Mouse (Mus musculus) spleen, adult 2 months (tissue): ENCODE measurements around the gene Ddx10. TPM values are rescaled to one million over a fixed set of nuclear protein-coding genes. Genes with fewer than 3 reads are reported as not detected.

ENCODE experiments used
- DNase-seq, 2 experiments: peaks; one replicate each; pipeline versions ENCODE4 v3.0.0 to v3.0.0-alpha.2; 2012 to 2021; ENCODE audit warnings: low spot score in 2 of 2, low read depth in 1 of 2
- H3K27ac ChIP-seq: fragments of 200-500 bp; 2 replicates; pipeline ENCODE4 v1.5.1; 2012; ENCODE audit warnings: low read length, inconsistent platforms; ENCODE audit not compliant: insufficient read depth
- H3K27me3 ChIP-seq: fragments of 200-500 bp; 2 replicates; pipeline ENCODE4 v1.6.1; 2012; ENCODE audit warnings: mild to moderate bottlenecking, moderate library complexity, low read length, inconsistent platforms; ENCODE audit not compliant: control insufficient read depth, insufficient read depth
- H3K36me3 ChIP-seq: fragments of 200-500 bp; 2 replicates; pipeline ENCODE4 v1.6.1; 2012; ENCODE audit warnings: mild to moderate bottlenecking, low read length, inconsistent platforms; ENCODE audit not compliant: control insufficient read depth, insufficient read depth
- H3K4me1 ChIP-seq: fragments of 200-500 bp; 2 replicates; pipeline ENCODE4 v1.6.1; 2011; ENCODE audit warnings: inconsistent platforms; ENCODE audit not compliant: control insufficient read depth, insufficient read depth, insufficient read length
- H3K4me3 ChIP-seq: fragments of 200-500 bp; 2 replicates; pipeline ENCODE4 v1.5.1; 2011; ENCODE audit warnings: mild to moderate bottlenecking, inconsistent platforms; ENCODE audit not compliant: insufficient read depth, insufficient read length; ENCODE audit errors: extremely low read depth
- CTCF ChIP-seq: fragments of 200-500 bp; IDR thresholded peaks from 2 replicates; pipeline ENCODE4 v1.5.1; 2011; ENCODE audit warnings: mild to moderate bottlenecking, inconsistent platforms; ENCODE audit not compliant: insufficient read depth, insufficient read length, insufficient replicate concordance; ENCODE audit errors: extremely low read depth
- POLR2A ChIP-seq: fragments of 200-500 bp; IDR thresholded peaks from 2 replicates; pipeline ENCODE4 v1.6.1; 2011; ENCODE audit warnings: low read depth, low read length, inconsistent platforms
- WGBS: fragments of 180-500 bp; shearing (Covaris S2); methylation state at CpG from one replicate; pipeline ENCODE4 v1.1.7; 2018; 5-methylcytosine and 5-hydroxymethylcytosine counted together
- polyA plus RNA-seq: library from polyadenylated mRNA; depleted of rRNA; stranded (reverse); fragments of >200 nt; gene quantifications from 2 replicates; pipeline ENCODE4 v1.2.3, GENCODE M21; 2012; rRNA removed

Gene Ddx10
- polyA plus RNA-seq = 1.0 and 1.4 TPM in 2 replicates

GRCm38 (mm10) chr9:53247953-53248397 is at the start of gene Ddx10:
Gene Ddx10 (minus strand): TSS chr9:53248053.
- DNase-seq = peak; percentile 97 to 98
- Histone ChIP-seq H3K4me1 (peaks cover 2% of the 10 kb centered on the region; the same call in 1 of the 2 replicates), H3K27me3 (no peaks in the 10 kb centered on the region), H3K4me3 (peak within 1 kb of the TSS; percentile 78), H3K36me3 (no peaks in the 10 kb centered on the region), H3K27ac (peak within 1 kb of the TSS; percentile 38; the same call in 1 of the 2 replicates)
- no peak for TF ChIP-seq CTCF
- peak; percentile 38 for TF ChIP-seq POLR2A
- WGBS = under 1% methylated on average over 35 of the region's 35 CpGs

DNA sequence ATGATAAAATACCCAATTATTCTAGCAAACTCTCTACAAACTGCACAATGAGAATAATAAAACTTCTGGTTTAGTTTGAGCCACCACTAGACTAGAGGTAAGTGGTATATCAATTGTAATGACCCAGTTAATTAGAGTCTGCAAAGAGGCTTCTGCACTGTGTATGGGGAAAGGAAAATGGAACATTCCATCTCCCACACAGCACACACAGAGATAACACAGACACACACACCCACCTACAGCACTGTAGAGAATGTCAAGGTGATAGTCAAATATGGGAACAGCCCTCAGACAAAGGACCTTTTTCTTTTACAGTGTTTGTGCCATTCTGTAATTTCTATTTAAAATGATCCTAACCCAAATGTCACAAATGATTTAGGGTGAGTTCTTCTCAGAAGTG is 45.0 kb upstream of the Ddx10 start:
- H3K4me3 ChIP-seq = no peak overlapping the region
- H3K27me3 ChIP-seq = no peaks in the 10 kb centered on the region
- no peak for TF ChIP-seq POLR2A
- TF ChIP-seq CTCF = no peak
- H3K27ac ChIP-seq = no peak overlapping the region
- H3K4me1 ChIP-seq = no peaks in the 10 kb centered on the region
- no peak for DNase-seq
- no peaks in the 10 kb centered on the region for H3K36me3 ChIP-seq

- Histone ChIP-seq H3K4me1 (no peaks in the 10 kb centered on the region), H3K4me3 (no peak overlapping the region), H3K27ac (no peak overlapping the region), H3K36me3 (no peaks in the 10 kb centered on the region), H3K27me3 (no peaks in the 10 kb centered on the region)
- no peak for DNase-seq
- WGBS = 85% methylated on average over 3 of the region's 3 CpGs
- TF ChIP-seq CTCF (no peak), POLR2A (no peak)
These were observed 42.2 kb upstream of the Ddx10 start for GRCm38 (mm10) chr9:53290006-53290405.

- no peaks in the 10 kb centered on the region for H3K27me3 ChIP-seq
- no peak overlapping the region for H3K27ac ChIP-seq
- no peak overlapping the region for H3K4me3 ChIP-seq
- no peak for TF ChIP-seq CTCF
- TF ChIP-seq POLR2A = no peak
- H3K36me3 ChIP-seq = no peaks in the 10 kb centered on the region
- no peaks in the 10 kb centered on the region for H3K4me1 ChIP-seq
- no peak for DNase-seq
- 87% methylated on average over 6 of the region's 6 CpGs for WGBS
These were observed 38.9 kb upstream of the Ddx10 start for GRCm38 (mm10) chr9:53286793-53287192.

- no peak overlapping the region for H3K27ac ChIP-seq
- DNase-seq = no peak
- 93% methylated on average over 2 of the region's 2 CpGs for WGBS
These were observed 31.1 kb upstream of the Ddx10 start for GRCm38 (mm10) chr9:53278997-53279396.

DNA sequence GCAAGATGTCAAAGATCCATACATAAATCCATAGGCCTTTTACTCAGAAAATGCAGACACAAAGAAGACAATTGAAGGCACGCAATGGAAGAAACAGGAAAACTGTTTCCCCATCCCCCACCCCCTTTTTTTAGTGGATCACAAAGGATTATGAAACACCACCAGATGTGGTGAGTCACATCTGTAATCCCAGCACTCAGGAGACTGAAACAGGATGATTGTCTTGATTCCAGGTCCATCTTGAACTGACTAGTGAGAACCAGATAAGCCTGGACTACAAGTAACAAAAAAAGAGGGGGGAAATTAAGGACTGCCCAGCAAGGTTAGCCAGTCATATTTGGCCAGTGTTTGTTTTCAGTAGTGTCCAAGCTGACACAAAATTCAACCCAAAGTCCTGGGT is 28.5 kb upstream of the Ddx10 start:
- no peaks in the 10 kb centered on the region for H3K36me3 ChIP-seq
- DNase-seq = no peak
- no peaks in the 10 kb centered on the region for H3K27me3 ChIP-seq
- no peak overlapping the region for H3K27ac ChIP-seq
- 88% methylated on average over 1 of the region's 1 CpGs for WGBS
- no peaks in the 10 kb centered on the region for H3K4me1 ChIP-seq
- no peak overlapping the region for H3K4me3 ChIP-seq
- TF ChIP-seq CTCF (no peak), POLR2A (no peak)

More at GRCm38 (mm10) chr9:53278997-53279396, 31.1 kb upstream of the Ddx10 start:
- Histone ChIP-seq H3K4me1 (no peaks in the 10 kb centered on the region), H3K27me3 (no peaks in the 10 kb centered on the region), H3K4me3 (no peak overlapping the region), H3K36me3 (no peaks in the 10 kb centered on the region)
- no peak for TF ChIP-seq POLR2A
- no peak for TF ChIP-seq CTCF

DNA sequence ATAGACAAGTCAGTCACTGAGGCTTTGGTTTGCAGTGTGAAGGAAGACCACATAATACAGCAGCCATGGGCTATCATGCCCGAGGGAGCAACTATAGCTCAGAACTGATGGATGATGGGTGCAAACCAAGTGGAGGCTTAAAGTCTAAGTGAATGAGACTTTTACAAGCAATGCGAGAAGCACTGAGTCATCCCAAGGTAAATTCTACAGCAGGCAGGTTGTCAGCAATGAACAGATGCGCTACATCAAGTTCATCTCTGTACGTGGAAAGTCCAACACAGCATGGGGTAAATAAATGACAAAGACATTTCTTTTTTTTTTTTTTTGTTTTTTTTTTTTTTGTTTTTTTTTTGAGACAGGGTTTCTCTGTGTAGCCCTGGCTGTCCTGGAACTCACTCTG is 24.9 kb upstream of the Ddx10 start:
- Histone ChIP-seq H3K36me3 (no peaks in the 10 kb centered on the region), H3K4me3 (no peak overlapping the region), H3K4me1 (no peaks in the 10 kb centered on the region), H3K27ac (no peak overlapping the region), H3K27me3 (no peaks in the 10 kb centered on the region)
- DNase-seq = no peak
- TF ChIP-seq POLR2A (no peak), CTCF (no peak)
- WGBS = 86% methylated on average over 4 of the region's 4 CpGs
